Mouse (Mus musculus) heart, embryonic 14.5 days (tissue): ENCODE measurements around the gene Dpf2. TPM values are rescaled to one million over a fixed set of nuclear protein-coding genes. Genes with fewer than 3 reads are reported as not detected.
A peak's percentile ranks its signal among the peaks of the same experiment; 100 is the strongest.
"Not testable (repeated sequence)": the region's sequence is repeated elsewhere in the genome, so short reads cannot be mapped to it uniquely, and the experiment has no call there.

Experiments used
- ATAC-seq: fragments of 200-750 bp; cut with Nextera tagmentation; 2 replicates; pipeline ENCODE4 v1.8.0; 2017; ENCODE audit warnings: low read depth, moderate TSS enrichment; ENCODE audit not compliant: insufficient number of reproducible peaks, insufficient read depth, low FRiP score
- H3K27ac ChIP-seq, 2 experiments: fragments of 200-500 bp in 1 of 2; fragments of 300-500 bp in 1 of 2; sonication (generic) in 1 of 2; replicated peaks in 1 of 2; 2 replicates each; pipeline ENCODE4 v1.5.1; 2012 to 2014; ENCODE audit warnings: low read depth in 2 of 2, low read length in 2 of 2, control low read depth in 1 of 2, mild to moderate bottlenecking in 1 of 2, mixed read lengths in 1 of 2; ENCODE audit not compliant: control insufficient read depth in 1 of 2, insufficient read depth in 1 of 2
- H3K27me3 ChIP-seq: fragments of 300-500 bp; sonication (generic); 2 replicates; pipeline ENCODE4 v1.6.1; 2014; ENCODE audit warnings: mild to moderate bottlenecking, low read length, control low read depth; ENCODE audit not compliant: control insufficient read depth, insufficient read depth
- H3K36me3 ChIP-seq: fragments of 300-500 bp; sonication (generic); 2 replicates; pipeline ENCODE4 v1.6.1; 2014; ENCODE audit warnings: mild to moderate bottlenecking, control low read depth, low read length, mixed read lengths; ENCODE audit not compliant: control insufficient read depth, insufficient read depth
- H3K4me1 ChIP-seq, 2 experiments: fragments of 200-500 bp in 1 of 2; fragments of 300-500 bp in 1 of 2; sonication (generic) in 1 of 2; 2 replicates each; pipeline ENCODE4 v1.6.1; 2012 to 2014; ENCODE audit warnings: low read length in 2 of 2, control low read depth in 1 of 2, mixed read lengths in 1 of 2; ENCODE audit not compliant: control insufficient read depth in 2 of 2, insufficient read depth in 2 of 2
- H3K4me2 ChIP-seq: fragments of 300-500 bp; sonication (generic); 2 replicates; pipeline ENCODE4 v1.6.1; 2014; ENCODE audit warnings: mild to moderate bottlenecking, low read length
- H3K4me3 ChIP-seq, 2 experiments: fragments of 200-500 bp in 1 of 2; fragments of 300-500 bp in 1 of 2; sonication (generic) in 1 of 2; 2 replicates each; pipeline ENCODE4 v1.5.1; 2012 to 2014; ENCODE audit warnings: low read length in 2 of 2, mild to moderate bottlenecking in 2 of 2, control low read depth in 1 of 2, low read depth in 1 of 2, moderate library complexity in 1 of 2; ENCODE audit not compliant: control insufficient read depth in 1 of 2, insufficient read depth in 1 of 2
- H3K9ac ChIP-seq: fragments of 300-500 bp; sonication (generic); 2 replicates; pipeline ENCODE4 v1.6.1; 2014; ENCODE audit warnings: mild to moderate bottlenecking, low read length
- H3K9me3 ChIP-seq: fragments of 300-500 bp; sonication (generic); 2 replicates; pipeline ENCODE4 v1.6.1; 2016; ENCODE audit warnings: low read length, control low read depth; ENCODE audit not compliant: control insufficient read depth
- WGBS: fragments of 180-500 bp; shearing (Covaris S2); extraction: QIAGEN DNeasy Blood & Tissue Kit; methylation state at CpG from one replicate; pipeline ENCODE4 v1.1.7; 2014; 5-methylcytosine and 5-hydroxymethylcytosine counted together
- polyA plus RNA-seq: library from polyadenylated mRNA; unstranded; fragments of >200 nt; fragmentation: Nextera tagmentation; extraction: Ambion mirVana; gene quantifications from 2 replicates; pipeline ENCODE4 v1.2.1, GENCODE M21; 2014

Dpf2 gene
- polyA plus RNA-seq, 1 experiment from 2014 or later: 85.8 TPM

DNA sequence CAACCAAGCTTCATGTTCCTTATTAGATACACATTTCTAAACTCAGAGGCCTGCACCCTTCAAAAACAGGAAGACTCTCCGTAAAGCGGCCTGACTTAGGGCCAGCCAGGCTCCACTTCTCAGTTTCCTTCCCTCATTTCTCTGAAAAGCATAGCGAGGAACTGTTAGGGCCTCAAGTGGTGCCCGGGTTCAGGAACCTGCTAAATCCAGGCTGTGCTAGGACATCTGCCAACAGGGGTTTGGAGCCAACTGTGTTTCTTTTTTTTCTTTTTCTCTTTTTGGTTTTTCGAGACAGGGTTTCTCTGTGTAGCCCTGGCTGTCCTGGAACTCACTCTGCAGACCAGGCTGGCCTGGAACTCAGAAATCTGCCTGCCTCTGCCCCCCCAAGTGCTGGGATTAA is 30.7 kb downstream of the Dpf2 start:
- WGBS: 84% methylated on average over 5 of the region's 5 CpGs
- not testable (repeated sequence) for H3K4me3 ChIP-seq, H3K27ac ChIP-seq, H3K27me3 ChIP-seq, H3K9me3 ChIP-seq, ATAC-seq, H3K36me3 ChIP-seq, H3K4me2 ChIP-seq, H3K9ac ChIP-seq
- H3K4me1 ChIP-seq: peaks cover 3 to 28% of the 10 kb centered on the region in 2 experiments

DNA sequence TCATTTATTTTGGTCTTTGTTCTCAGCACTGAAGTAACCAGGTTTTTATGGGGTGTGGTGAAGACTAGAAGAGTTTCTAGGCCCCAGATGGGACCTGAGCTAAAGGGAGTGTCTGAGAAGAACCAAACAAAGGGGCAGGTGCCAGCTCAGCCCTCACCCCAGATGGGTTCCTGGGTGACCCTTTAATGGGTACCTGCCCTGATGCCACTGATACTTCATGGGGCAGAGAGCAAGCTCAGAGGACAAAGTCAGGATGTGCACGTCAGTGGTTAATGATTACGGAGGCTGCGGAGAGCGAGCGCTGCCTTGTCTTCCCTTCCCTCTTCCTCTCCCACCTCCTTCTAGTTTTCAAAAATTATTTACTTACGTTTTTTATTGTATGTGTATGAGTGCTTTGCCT is 31.7 kb downstream of the Dpf2 start:
- Histone ChIP-seq H3K36me3 (no peaks in the 10 kb centered on the region), H3K4me2 (no peak overlapping the region), H3K4me3 (no peak overlapping the region), H3K9ac (no peak overlapping the region), H3K4me1 (peaks cover 3 to 28% of the 10 kb centered on the region in 2 experiments), H3K27ac (no peak overlapping the region), H3K27me3 (no peaks in the 10 kb centered on the region), H3K9me3 (no peaks in the 10 kb centered on the region)
- no peak for ATAC-seq
- WGBS: 90% methylated on average over 6 of the region's 6 CpGs

DNA sequence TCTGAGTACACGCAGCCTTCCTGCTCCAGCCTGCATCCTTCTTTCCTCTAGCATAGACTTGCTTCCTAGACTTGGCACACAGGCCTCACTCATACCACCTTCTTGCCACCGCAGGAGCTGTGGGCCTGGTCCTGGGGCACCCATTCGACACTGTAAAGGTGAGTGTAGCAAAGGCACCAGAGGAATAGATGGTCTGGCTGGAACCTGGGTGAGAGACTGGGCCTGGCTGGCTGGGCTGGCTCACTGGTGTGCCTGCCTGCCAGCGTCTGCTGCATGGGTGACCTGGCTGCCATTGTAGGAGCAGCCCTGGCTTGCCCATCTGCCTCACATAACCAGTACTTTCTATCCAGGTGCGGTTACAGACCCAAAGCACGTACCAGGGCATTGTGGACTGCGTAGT is 33.1 kb downstream of the Dpf2 start:
- WGBS: 94% methylated on average over 7 of the region's 7 CpGs
- Histone ChIP-seq H3K4me1 (peaks cover 8 to 33% of the 10 kb centered on the region in 2 experiments), H3K27me3 (no peaks in the 10 kb centered on the region), H3K36me3 (no peaks in the 10 kb centered on the region), H3K4me2 (no peak overlapping the region), H3K9ac (no peak overlapping the region), H3K9me3 (no peaks in the 10 kb centered on the region), H3K27ac (no peak overlapping the region), H3K4me3 (no peak overlapping the region)
- no peak for ATAC-seq

DNA sequence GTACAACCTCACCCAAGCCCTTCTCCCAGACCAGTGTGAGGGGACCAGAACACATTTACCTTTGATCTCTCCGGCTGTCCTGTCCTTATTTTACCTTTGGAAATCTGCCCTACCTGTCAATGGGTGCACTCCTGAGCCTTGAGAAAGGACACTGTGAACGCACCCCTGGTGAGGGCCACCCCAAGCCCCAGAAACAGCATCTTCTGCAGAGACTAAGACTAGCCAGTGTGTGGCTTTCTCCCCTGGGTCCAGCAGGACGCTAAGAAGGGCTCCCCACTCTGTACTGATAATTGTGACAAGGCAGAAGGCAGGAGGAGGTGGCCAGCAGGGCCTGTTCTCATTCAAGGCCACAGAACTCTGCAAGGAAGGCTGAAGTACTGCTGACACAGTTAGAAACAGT is 33.9 kb downstream of the Dpf2 start:
- no peak overlapping the region for H3K4me3 ChIP-seq
- no peaks in the 10 kb centered on the region for H3K36me3 ChIP-seq
- no peak overlapping the region for H3K27ac ChIP-seq
- H3K4me2 ChIP-seq: peak overlapping the region; percentile 50; the same call in 1 of the 2 replicates
- H3K9ac ChIP-seq: peak overlapping the region; percentile 67
- WGBS: 78% methylated on average over 3 of the region's 3 CpGs
- no peaks in the 10 kb centered on the region for H3K9me3 ChIP-seq
- H3K4me1 ChIP-seq: peaks cover 8 to 35% of the 10 kb centered on the region in 2 experiments
- ATAC-seq: no peak
- H3K27me3 ChIP-seq: no peaks in the 10 kb centered on the region

DNA sequence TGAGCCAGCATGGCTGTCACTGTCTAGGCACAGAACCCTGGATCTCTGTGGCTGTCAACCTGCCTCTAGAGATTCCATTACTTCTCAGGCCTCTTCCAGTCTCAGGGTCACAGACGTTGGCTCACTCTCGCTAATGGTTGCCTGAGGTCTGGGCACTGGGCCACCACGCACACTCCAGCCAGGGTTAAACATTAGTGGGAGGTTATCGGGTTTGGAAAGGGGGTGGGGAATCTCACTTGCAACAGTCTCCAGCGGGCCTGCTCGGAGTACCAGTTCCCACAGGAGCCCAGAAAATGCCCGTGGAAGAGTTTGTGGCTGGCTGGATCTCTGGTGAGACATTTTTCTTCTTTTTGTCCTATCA is 34.5 kb downstream of the Dpf2 start:
- no peak for ATAC-seq

DNA sequence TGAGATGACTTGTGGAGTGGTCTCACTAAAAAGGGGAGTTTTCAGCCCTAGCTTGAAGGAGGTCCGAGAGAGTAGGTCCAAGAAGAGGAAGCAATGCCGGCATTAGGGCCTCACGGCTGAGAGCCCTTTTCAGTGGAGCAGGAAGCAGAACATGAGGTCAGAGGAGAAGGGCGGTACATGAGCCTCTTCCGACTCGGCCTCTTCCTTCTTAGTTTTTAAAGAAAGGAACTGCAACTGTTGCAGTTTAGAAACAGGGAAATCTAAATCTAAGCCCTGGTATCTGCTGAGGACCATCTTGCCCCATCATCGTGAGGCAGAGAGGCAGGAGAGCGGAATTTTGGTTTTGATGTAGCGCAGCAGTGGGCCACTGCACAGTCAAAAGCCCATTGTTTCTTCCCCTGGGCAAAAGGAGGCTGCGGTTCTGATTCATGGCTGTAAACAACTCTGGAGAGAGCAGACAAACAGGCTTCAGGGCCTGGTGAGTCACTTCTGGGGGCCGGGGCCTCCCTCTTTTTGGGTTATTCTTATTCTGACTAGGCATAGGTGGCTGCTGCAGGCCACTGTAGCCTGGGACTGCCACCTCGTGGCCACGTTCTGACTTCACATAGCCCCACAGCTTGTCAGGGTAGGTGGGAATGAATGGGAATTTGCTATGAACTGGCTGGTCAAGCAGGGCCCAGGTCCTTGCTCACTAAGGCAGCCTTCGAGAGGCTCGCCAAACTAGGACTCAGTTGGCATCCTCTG is 35.0 kb downstream of the Dpf2 start, which contains the start of gene Slc25a45:
TSS of gene Slc25a45 (plus strand) at position 191 of the 744 bp plus-strand sequence.
- Histone ChIP-seq H3K27ac (peak within 1 kb of the TSS; percentile 76 to 79), H3K4me1 (peaks cover 9 to 42% of the 10 kb centered on the region in 2 experiments), H3K9ac (peak within 1 kb of the TSS; percentile 67), H3K27me3 (no peaks in the 10 kb centered on the region), H3K4me3 (peak within 1 kb of the TSS; percentile 24 to 25), H3K9me3 (no peaks in the 10 kb centered on the region), H3K36me3 (peaks cover 9% of the 10 kb centered on the region), H3K4me2 (peak within 1 kb of the TSS; percentile 50)
- WGBS: 35% methylated on average over 15 of the region's 15 CpGs
- no peak for ATAC-seq

More for the DNA sequence above, 34.5 kb downstream of the Dpf2 start:
- no peaks in the 10 kb centered on the region for H3K27me3 ChIP-seq
- H3K4me1 ChIP-seq: peaks cover 8 to 38% of the 10 kb centered on the region in 2 experiments
- H3K4me2 ChIP-seq: peak overlapping the region; percentile 50
- 60% methylated on average over 7 of the region's 7 CpGs for WGBS
- peak overlapping the region; percentile 67 for H3K9ac ChIP-seq
- H3K4me3 ChIP-seq: peak overlapping the region in 1 of 2 experiments; percentile 25; a peak in 2 of 4 replicates
- H3K27ac ChIP-seq: peak overlapping the region in 1 of 2 experiments; percentile 76; a peak in 1 of 4 replicates
- H3K9me3 ChIP-seq: no peaks in the 10 kb centered on the region
- 0 out of 2 replicates have a peak, but pooled peaks cover 5% of the 10 kb centered on the region for H3K36me3 ChIP-seq

DNA sequence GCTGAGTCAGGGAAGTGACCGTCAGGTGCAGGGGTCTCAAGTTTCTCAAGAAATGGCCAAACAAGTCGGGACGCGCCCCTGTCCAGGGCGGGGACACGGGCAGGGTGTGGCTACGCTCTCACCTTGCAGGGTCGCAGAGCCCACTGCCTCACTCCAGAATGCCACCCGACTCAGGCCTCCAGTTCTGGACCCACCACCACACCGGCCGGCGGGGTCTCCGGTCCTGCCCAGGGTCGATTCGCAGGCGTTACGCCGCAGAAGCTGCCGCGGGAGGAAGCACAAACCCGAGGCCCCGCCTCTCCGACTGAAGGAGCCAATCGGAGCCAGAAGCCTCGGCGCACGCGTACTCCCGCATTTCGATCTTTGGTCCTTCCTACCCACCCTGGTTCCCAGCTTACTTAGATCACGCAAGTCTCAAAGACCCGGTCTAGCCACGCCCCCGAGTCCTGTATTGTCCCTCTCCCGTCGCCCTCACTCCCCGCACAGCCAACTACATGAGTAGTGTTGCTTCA is 37.8 kb downstream of the Dpf2 start, which contains the start of gene Frmd8:
TSS of gene Frmd8 (minus strand) at position 306 of the 512 bp plus-strand sequence.
- WGBS: under 1% methylated on average over 37 of the region's 37 CpGs
- ATAC-seq: peak; percentile 68
- H3K4me1 ChIP-seq: peaks cover 22 to 56% of the 10 kb centered on the region in 2 experiments

More for the DNA sequence above, 37.8 kb downstream of the Dpf2 start, which contains the start of gene Frmd8:
- Histone ChIP-seq H3K9me3 (no peaks in the 10 kb centered on the region), H3K9ac (peak within 1 kb of the TSS; percentile 85), H3K27me3 (no peaks in the 10 kb centered on the region), H3K27ac (peak within 1 kb of the TSS; percentile 53 to 64; a peak in 3 of 4 replicates), H3K4me2 (peak within 1 kb of the TSS; percentile 96), H3K36me3 (peaks cover 21% of the 10 kb centered on the region), H3K4me3 (peak within 1 kb of the TSS; percentile 71 to 96)
